Mouse (Mus musculus) hindbrain, embryonic 14.5 days (tissue): Measurements from ENCODE around the gene Rab17. TPM values are rescaled to one million over a fixed set of nuclear protein-coding genes. Genes with fewer than 3 reads are reported as not detected.

Experiments used
- ATAC-seq: fragments of 200-750 bp; cut with Nextera tagmentation; 2 replicates; pipeline ENCODE4 v1.8.0; 2017; ENCODE audit warnings: moderate number of reproducible peaks, mild to moderate bottlenecking, moderate TSS enrichment, moderate library complexity; ENCODE audit not compliant: low FRiP score
- DNase-seq: peaks from one replicate; pipeline ENCODE4 v3.0.0-alpha.2; 2015; ENCODE audit warnings: low spot score
- H3K27ac ChIP-seq: fragments of 300-500 bp; sonication (generic); 2 replicates; pipeline ENCODE4 v1.5.1; 2014; ENCODE audit warnings: mild to moderate bottlenecking, moderate library complexity
- H3K27me3 ChIP-seq: fragments of 300-500 bp; sonication (generic); 2 replicates; pipeline ENCODE4 v1.6.1; 2014; ENCODE audit warnings: mild to moderate bottlenecking, low read length, mixed read lengths; ENCODE audit not compliant: control insufficient read depth, insufficient read depth
- H3K36me3 ChIP-seq: fragments of 300-500 bp; sonication (generic); replicated peaks from 2 replicates; pipeline ENCODE4 v1.6.1; 2014; ENCODE audit not compliant: control insufficient read depth, insufficient read depth
- H3K4me1 ChIP-seq: fragments of 300-500 bp; sonication (generic); replicated peaks from 2 replicates; pipeline ENCODE4 v1.6.1; 2014; ENCODE audit warnings: antibody characterized with exemption, low read length, mixed read lengths; ENCODE audit not compliant: control insufficient read depth, insufficient read depth
- H3K4me2 ChIP-seq: fragments of 300-500 bp; sonication (generic); replicated peaks from 2 replicates; pipeline ENCODE4 v1.6.1; 2014; ENCODE audit warnings: mild to moderate bottlenecking, moderate library complexity
- H3K4me3 ChIP-seq: fragments of 300-500 bp; sonication (generic); replicated peaks from 2 replicates; pipeline ENCODE4 v1.5.1; 2014; ENCODE audit warnings: mild to moderate bottlenecking, low read length
- H3K9ac ChIP-seq: fragments of 300-500 bp; sonication (generic); 2 replicates; pipeline ENCODE4 v1.6.1; 2014
- H3K9me3 ChIP-seq: fragments of 300-500 bp; sonication (generic); 2 replicates; pipeline ENCODE4 v1.6.1; 2016; ENCODE audit warnings: low read length; ENCODE audit not compliant: control insufficient read depth
- WGBS: fragments of 180-500 bp; shearing (Covaris S2); extraction: QIAGEN DNeasy Blood & Tissue Kit; methylation state at CpG from one replicate; pipeline ENCODE4 v1.1.7; 2014; 5-methylcytosine and 5-hydroxymethylcytosine counted together
- polyA plus RNA-seq: library from polyadenylated mRNA; unstranded; fragments of >200 nt; fragmentation: Nextera tagmentation; extraction: Ambion mirVana; gene quantifications from 2 replicates; pipeline ENCODE4 v1.2.1, GENCODE M21; 2014

Gene Rab17
- polyA plus RNA-seq, 1 experiment from 2014 or later: not detected

DNA sequence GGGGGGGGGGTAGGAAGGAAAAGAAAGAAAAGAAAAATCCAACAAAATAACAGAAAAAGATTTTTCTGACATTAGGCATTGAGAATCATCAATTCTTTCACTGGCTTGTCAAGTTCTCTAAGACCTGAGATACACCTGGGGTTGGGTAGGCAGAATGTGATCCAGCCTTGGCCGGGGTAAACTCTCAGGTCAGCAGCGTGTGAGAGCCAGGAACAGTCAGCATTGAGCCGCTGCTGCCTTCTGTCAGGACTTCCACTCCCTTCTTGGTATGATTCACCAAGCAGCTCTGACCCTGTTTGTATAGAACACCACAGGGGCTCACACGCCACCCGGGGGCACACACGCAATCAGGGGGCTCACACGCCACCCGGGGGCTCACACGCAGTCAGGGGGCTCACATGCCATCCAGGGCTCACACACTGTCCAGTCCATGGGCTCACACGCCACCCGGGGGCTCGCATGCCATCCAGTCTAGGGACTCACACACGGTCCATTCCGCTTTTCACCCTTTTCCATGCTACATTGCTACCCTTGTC is 38.8 kb upstream of the Rab17 start:
- Histone ChIP-seq H3K27me3 (no peaks in the 10 kb centered on the region), H3K27ac (no peak overlapping the region), H3K36me3 (no peaks in the 10 kb centered on the region), H3K9ac (no peak overlapping the region), H3K4me1 (no peaks in the 10 kb centered on the region), H3K4me2 (no peak overlapping the region), H3K9me3 (no peaks in the 10 kb centered on the region), H3K4me3 (no peak overlapping the region)
- no peak for ATAC-seq
- DNase-seq: no peak
- 97% methylated on average over 14 of the region's 14 CpGs for WGBS

DNA sequence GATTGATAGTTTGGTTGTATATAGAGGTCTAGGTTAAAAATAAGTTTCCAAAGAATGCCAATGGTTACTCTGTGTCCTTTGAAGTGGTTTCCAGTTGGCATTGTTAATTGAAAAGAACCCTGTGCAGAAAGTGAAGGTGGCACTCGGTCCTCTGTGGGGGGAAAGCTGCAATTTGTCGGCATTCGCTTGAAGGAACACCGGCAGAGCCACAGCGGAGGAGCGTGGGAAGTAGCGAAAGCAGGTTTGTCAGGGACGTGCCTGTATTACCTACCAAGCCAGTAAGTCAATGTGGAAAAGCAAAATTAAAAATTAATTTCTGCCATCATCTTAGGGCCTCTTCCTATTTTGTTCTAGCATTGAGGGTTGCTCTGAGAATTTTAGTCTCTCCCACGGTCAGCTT is 37.2 kb upstream of the Rab17 start:
- H3K4me3 ChIP-seq: no peak overlapping the region
- H3K27ac ChIP-seq: no peak overlapping the region
- DNase-seq (no peak), ATAC-seq (no peak)
- no peaks in the 10 kb centered on the region for H3K4me1 ChIP-seq
- no peak overlapping the region for H3K4me2 ChIP-seq
- no peak overlapping the region for H3K9ac ChIP-seq
- no peaks in the 10 kb centered on the region for H3K27me3 ChIP-seq
- H3K9me3 ChIP-seq: no peaks in the 10 kb centered on the region
- no peaks in the 10 kb centered on the region for H3K36me3 ChIP-seq
- WGBS: 85% methylated on average over 9 of the region's 9 CpGs

DNA sequence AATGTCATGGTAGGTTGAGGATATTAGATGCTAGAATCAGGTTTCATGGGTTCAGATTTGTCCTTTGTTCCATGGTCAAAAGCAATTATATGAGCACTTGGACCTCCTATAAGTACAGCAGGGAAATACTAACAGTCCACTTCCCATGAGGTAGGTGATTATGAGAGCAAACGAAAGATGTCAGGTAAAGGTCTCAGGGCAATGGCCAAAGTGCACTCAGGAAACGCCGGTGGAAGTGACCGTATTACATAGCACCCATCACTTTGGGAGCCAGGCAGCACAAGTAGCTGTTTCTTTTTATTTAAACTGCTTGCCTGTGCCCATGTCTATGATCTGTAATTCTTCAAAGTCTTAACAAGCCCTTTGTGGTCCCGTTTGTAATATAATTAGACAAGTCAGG is 36.6 kb upstream of the Rab17 start:
- ATAC-seq (no peak), DNase-seq (no peak)
- Histone ChIP-seq H3K4me2 (no peak overlapping the region), H3K36me3 (no peaks in the 10 kb centered on the region), H3K27ac (no peak overlapping the region), H3K9me3 (no peaks in the 10 kb centered on the region), H3K4me3 (no peak overlapping the region), H3K9ac (no peak overlapping the region), H3K4me1 (no peaks in the 10 kb centered on the region), H3K27me3 (no peaks in the 10 kb centered on the region)
- 83% methylated on average over 5 of the region's 5 CpGs for WGBS

DNA sequence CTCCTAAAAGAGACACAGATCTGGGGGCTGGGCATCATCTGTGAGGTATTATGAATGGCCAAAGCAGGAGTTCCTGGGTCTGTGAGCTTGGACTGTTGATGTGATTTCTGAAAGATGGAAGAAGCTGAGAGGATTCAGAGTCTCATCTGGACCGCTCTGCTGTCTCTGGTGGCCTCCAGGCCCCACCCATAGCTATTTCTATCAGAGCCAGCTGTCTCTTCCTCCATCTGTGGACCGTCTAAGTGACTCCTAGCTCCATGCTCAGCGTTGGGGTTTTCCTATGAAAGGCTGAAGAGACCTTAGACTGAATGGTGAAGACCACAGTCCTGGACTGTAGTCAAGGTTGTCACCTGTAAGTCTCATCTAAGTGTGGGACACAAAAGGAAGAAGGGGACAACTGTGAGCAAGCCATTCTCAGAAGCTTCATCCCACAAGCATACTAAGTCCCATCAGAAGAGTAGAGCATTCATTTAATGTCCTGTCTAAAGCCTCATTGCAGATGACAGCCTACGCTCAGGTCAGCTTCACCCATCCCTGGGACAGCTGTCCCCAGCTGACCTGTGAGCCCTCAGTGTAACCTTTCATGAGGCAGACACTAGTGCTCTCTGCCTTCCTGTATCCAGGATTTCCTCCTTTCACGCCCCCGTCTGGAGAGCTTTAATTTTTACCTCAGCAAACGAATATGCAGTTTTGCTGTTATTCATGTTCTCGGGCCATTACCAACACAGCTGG is 34.2 kb upstream of the Rab17 start:
- H3K9me3 ChIP-seq: no peaks in the 10 kb centered on the region
- ATAC-seq: no peak
- H3K9ac ChIP-seq: no peak overlapping the region
- no peak for DNase-seq
- peaks cover 14% of the 10 kb centered on the region; the same call in 1 of the 2 replicates for H3K4me1 ChIP-seq
- WGBS: 86% methylated on average over 8 of the region's 8 CpGs
- H3K4me3 ChIP-seq: no peak overlapping the region
- no peak overlapping the region for H3K27ac ChIP-seq
- H3K4me2 ChIP-seq: no peak overlapping the region
- H3K36me3 ChIP-seq: no peaks in the 10 kb centered on the region
- H3K27me3 ChIP-seq: no peaks in the 10 kb centered on the region

DNA sequence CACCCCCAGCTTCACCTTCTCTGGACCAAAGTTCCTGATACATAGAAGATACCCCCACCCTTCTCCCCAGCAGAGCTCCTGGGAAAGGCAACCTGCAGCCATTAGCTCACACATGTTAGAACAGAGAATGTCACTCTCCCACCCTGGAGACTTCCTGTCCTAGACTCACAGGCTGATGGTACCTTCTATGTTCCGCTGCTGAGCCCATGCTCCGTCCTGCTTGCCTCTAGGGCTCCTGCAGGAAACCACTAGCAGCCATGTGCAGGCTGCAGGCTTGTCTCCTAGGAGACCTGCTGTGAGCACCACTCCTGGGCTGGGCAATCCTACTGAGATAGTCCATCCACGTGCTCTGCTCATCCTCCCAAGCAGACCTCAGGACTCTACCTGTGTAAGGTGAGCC is 33.2 kb upstream of the Rab17 start:
- no peaks in the 10 kb centered on the region for H3K9me3 ChIP-seq
- no peaks in the 10 kb centered on the region for H3K27me3 ChIP-seq
- H3K27ac ChIP-seq: no peak overlapping the region
- H3K36me3 ChIP-seq: no peaks in the 10 kb centered on the region
- ATAC-seq (no peak), DNase-seq (no peak)
- peaks cover 14% of the 10 kb centered on the region; the same call in 1 of the 2 replicates for H3K4me1 ChIP-seq
- no peak overlapping the region for H3K4me2 ChIP-seq
- WGBS: 93% methylated on average over 3 of the region's 3 CpGs
- H3K9ac ChIP-seq: no peak overlapping the region
- no peak overlapping the region for H3K4me3 ChIP-seq

DNA sequence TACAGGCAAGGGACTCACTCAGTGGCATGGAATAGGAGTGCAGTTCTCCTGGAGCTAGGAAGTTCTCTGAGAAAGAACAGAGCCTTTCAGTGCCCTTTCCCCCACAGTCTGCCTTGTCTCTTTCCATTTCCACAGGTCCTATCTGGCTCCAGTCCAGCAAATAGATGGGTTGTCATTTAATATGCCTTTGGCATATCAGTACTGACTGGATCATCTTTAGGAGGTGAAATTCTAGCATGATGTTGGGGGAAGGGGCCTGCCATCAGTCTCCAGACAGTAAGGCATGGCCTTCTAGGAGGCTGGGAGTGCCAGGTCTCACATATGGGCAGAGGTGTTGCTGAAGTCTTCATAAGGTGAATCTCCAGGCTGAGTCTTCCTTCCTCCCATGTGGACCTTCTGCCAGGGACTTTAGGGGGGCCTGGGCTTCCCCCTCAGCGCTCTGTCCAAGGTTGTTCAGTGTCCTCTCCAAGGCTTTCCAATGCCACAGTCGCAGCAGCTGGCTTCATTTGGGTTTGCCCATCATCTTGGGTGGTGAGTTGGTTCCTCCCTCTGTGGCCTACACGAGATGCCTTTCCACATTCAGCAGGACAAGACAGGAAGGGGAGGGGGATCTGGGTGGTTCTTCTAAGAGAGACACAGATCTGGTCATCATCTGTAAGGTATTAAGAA is 32.5 kb upstream of the Rab17 start:
- H3K27me3 ChIP-seq: no peaks in the 10 kb centered on the region
- no peak overlapping the region for H3K4me2 ChIP-seq
- no peak for DNase-seq
- H3K36me3 ChIP-seq: no peaks in the 10 kb centered on the region
- WGBS: 92% methylated on average over 3 of the region's 3 CpGs
- H3K4me3 ChIP-seq: no peak overlapping the region
- peaks cover 14% of the 10 kb centered on the region; the same call in 1 of the 2 replicates for H3K4me1 ChIP-seq
- no peak overlapping the region for H3K27ac ChIP-seq
- no peak for ATAC-seq
- H3K9me3 ChIP-seq: no peaks in the 10 kb centered on the region
- no peak overlapping the region for H3K9ac ChIP-seq

DNA sequence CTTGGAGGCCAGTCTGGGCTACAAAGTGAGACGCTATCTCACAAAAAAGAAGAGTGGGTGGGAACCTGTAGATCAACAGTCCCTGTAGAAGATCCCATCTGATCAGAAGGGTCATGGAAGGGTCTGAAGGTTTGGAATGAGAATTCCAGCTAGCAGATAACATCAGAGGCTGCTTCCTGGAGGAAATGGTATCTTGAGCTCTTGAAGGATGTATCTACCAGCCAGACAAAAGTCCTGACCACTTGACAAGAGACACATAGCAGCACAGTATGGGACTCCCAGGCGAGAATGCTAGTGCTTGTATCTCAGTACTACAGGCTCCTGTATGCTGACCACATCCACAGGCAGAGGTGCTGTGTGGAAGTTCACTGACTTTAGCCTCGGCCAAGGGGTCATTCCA is 31.6 kb upstream of the Rab17 start:
- no peaks in the 10 kb centered on the region for H3K36me3 ChIP-seq
- no peak for DNase-seq
- H3K4me2 ChIP-seq: no peak overlapping the region
- H3K9ac ChIP-seq: no peak overlapping the region
- H3K4me1 ChIP-seq: peaks cover 14% of the 10 kb centered on the region; the same call in 1 of the 2 replicates
- no peaks in the 10 kb centered on the region for H3K27me3 ChIP-seq
- ATAC-seq: no peak
- no peak overlapping the region for H3K4me3 ChIP-seq
- H3K27ac ChIP-seq: no peak overlapping the region
- no peaks in the 10 kb centered on the region for H3K9me3 ChIP-seq
- WGBS: 90% methylated on average over 3 of the region's 3 CpGs

DNA sequence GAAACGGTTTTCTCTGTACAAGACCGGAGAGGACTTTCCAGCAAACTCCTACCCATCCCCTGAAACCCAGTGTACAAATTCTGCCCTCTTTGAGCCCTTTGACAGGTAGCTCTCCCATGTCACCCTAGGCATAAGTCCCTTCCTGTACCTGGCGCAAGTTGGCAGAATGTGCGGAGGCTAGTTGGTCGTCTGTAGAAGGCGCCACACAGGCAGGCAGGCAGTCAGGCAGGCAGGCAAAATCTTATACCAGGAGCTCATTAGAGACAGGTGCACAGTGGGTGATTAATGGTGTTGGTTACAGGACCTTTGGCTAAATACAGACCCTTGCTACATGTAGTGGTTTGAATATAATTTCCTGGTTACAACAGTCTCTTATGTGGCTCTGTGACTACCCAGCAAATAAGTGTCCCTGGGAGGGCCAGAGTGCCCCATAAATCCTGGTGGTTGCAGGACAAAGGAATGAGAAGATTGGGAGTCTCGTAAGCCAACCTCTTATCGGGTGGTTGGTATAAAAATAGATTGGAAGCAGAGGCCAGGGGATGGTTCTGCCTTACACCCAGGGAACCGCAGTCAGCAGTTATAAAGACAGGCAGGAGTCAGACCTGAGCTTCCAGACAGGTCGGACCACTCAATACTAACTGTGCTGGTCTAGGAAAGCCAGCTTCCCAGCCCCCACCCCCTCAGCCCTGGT is 30.6 kb upstream of the Rab17 start:
- Histone ChIP-seq H3K27ac (no peak overlapping the region), H3K36me3 (no peaks in the 10 kb centered on the region), H3K4me2 (peak overlapping the region; percentile 82), H3K27me3 (no peaks in the 10 kb centered on the region), H3K9me3 (0 out of 2 replicates have a peak, but pooled peaks cover 3% of the 10 kb centered on the region), H3K4me1 (peaks cover 14% of the 10 kb centered on the region; the same call in 1 of the 2 replicates), H3K4me3 (peak overlapping the region; percentile 56), H3K9ac (peak overlapping the region; percentile 81; the same call in 1 of the 2 replicates)
- DNase-seq (no peak), ATAC-seq (no peak)
- 70% methylated on average over 10 of the region's 10 CpGs for WGBS
